Mouse (Mus musculus): ENCODE measurements around the gene Myom1. TPM values are rescaled to one million over a fixed set of nuclear protein-coding genes. Genes with fewer than 3 reads are reported as not detected.

Myom1 gene
- polyA plus RNA-seq, 1 experiment from 2014 or later, result 7.2 TPM

DNA sequence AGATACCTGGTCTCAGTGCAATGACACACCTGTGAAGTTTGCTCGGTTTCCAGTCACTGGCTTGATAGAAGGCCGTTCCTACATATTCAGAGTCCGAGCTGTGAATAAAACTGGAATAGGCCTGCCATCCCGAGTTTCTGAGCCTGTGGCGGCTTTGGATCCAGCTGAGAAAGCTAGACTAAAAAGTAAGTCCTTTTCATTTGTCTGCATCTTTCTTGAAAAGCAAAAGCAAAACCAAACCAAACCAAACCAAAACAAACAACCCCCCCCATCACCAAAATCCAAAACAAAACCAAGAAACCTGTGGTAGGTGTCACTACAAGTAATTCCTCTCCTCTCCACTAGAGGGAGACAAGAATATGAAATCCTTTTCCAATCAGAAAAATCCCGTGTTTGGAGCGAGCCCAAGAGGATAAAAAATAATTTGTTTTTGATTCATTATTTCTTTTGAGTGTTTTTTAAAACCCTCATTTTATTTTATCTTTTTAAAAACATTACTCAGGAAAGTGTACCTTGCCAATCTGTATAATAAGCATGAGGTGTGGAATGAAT is 62.1 kb downstream of the Myom1 start:
- Histone ChIP-seq H3K9me3 (no peaks in the 10 kb centered on the region), H3K4me1 (no peaks in the 10 kb centered on the region), H3K36me3 (no peaks in the 10 kb centered on the region), H3K27me3 (no peaks in the 10 kb centered on the region), H3K4me3 (no peak overlapping the region), H3K9ac (no peak overlapping the region), H3K4me2 (replicated peaks) (no peak overlapping the region), H3K27ac (no peak overlapping the region)
- no peak for ATAC-seq (ENCODE audit: insufficient number of reproducible peaks, insufficient read depth, low FRiP score, low TSS enrichment)
- 66% methylated on average over 7 of the region's 7 CpGs for WGBS

DNA sequence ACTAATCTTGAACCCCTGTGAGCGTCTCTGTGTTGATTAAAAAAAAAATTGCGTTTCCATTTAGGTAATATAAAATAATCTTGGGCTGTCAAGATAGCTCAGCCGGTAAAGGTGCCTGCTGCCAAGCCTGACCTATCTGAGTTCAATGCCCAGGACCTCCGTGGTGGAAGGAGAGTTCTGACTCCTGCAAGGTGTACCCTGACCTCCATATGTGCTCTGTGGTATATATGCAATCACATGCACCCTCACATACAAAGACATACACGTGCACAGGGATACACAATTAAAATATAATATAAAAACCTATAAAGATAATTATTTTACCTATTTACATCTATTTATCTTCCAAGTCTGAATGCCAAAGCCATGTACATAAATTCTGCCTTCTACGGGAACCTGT is 62.7 kb downstream of the Myom1 start:
- no peaks in the 10 kb centered on the region for H3K9me3 ChIP-seq
- H3K9ac ChIP-seq, result no peak overlapping the region
- no peaks in the 10 kb centered on the region for H3K36me3 ChIP-seq
- no peaks in the 10 kb centered on the region for H3K4me1 ChIP-seq
- no peak overlapping the region for H3K27ac ChIP-seq
- no peak overlapping the region for H3K4me3 ChIP-seq
- ATAC-seq (ENCODE audit: insufficient number of reproducible peaks, insufficient read depth, low FRiP score, low TSS enrichment), result no peak
- no peak overlapping the region for H3K4me2 ChIP-seq (replicated peaks)
- WGBS, result 76% methylated on average over 6 of the region's 6 CpGs
- H3K27me3 ChIP-seq, result no peaks in the 10 kb centered on the region

DNA sequence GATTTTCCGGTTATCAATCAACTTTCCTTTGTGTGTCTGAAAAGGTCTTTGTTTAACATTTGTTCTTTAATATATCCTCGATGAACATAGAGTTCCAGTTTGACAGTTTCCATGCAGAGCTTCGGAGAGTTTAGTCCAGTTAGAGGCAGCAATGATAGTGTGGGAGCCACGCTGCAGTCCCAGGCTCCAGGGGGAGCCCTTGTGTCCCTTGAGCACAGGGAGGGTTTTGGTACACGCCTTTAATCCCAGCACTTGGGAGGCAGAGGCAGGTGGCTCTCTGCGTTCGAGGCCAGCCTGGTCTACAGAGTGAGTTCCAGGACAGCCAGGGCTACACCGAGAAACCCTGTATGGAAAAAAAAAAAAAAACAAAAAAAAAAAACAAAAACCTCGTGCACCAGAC is 66.7 kb downstream of the Myom1 start:
- Histone ChIP-seq H3K27ac (no peak overlapping the region), H3K9me3 (no peaks in the 10 kb centered on the region), H3K4me1 (no peaks in the 10 kb centered on the region), H3K9ac (no peak overlapping the region), H3K36me3 (no peaks in the 10 kb centered on the region), H3K4me2 (replicated peaks) (no peak overlapping the region), H3K4me3 (no peak overlapping the region), H3K27me3 (no peaks in the 10 kb centered on the region)
- ATAC-seq (ENCODE audit: insufficient number of reproducible peaks, insufficient read depth, low FRiP score, low TSS enrichment), result no peak
- 80% methylated on average over 9 of the region's 9 CpGs for WGBS

DNA sequence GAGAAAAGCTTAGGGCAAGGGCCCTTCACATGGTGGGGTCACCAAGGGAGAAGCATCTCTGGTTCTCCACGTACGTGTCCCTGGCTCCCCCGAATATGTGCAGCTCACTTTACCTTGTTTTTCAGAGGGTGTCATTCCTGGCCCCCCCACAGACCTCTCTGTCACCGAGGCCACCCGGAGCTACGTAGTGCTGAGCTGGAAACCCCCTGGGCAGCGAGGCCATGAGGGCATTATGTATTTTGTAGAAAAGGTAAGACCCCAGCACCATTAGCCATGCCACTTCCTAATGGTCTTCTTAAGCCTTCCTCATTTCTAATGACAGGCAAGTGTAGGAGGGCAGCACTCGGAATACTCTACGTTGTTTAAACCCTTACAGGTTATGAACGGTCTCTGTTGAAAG is 69.5 kb downstream of the Myom1 start:
- Histone ChIP-seq H3K9ac (no peak overlapping the region), H3K9me3 (no peaks in the 10 kb centered on the region), H3K4me2 (replicated peaks) (no peak overlapping the region), H3K36me3 (no peaks in the 10 kb centered on the region), H3K4me1 (no peaks in the 10 kb centered on the region), H3K27me3 (no peaks in the 10 kb centered on the region), H3K4me3 (no peak overlapping the region), H3K27ac (no peak overlapping the region)
- no peak for ATAC-seq (ENCODE audit: insufficient number of reproducible peaks, insufficient read depth, low FRiP score, low TSS enrichment)
- 91% methylated on average over 10 of the region's 10 CpGs for whole genome bisulfite sequencing

- Histone ChIP-seq H3K27ac (no peak overlapping the region), H3K9ac (no peak overlapping the region), H3K36me3 (no peaks in the 10 kb centered on the region), H3K9me3 (no peaks in the 10 kb centered on the region), H3K4me2 (replicated peaks) (no peak overlapping the region), H3K4me3 (no peak overlapping the region), H3K4me1 (no peaks in the 10 kb centered on the region), H3K27me3 (no peaks in the 10 kb centered on the region)
- no peak for ATAC-seq (ENCODE audit: insufficient number of reproducible peaks, insufficient read depth, low FRiP score, low TSS enrichment)
- 48% methylated on average over 4 of the region's 4 CpGs for WGBS
These were observed 72.0 kb downstream of the Myom1 start for GRCm38 (mm10) chr17:71074386-71074785.

DNA sequence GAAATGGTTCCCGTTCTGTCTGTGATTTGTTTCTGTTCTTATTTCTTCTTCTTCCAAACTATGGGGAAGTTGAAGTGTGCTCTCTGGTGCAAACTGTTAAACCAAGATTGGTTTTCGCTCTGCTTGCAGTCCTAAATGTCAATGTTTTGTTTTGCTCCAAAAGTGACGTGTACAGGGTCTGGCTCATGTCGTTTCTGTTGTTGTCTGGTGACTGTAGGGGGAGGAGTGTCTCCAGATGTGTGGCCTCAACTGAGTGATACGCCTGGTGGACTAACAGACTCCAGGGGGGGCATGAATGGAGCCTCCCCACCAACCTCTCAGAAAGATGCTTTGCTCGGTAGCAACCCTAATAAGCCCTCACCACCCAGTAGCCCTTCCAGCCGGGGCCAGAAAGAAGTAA is 79.6 kb downstream of the Myom1 start:
- WGBS, result 58% methylated on average over 7 of the region's 7 CpGs
- no peaks in the 10 kb centered on the region for H3K27me3 ChIP-seq
- H3K36me3 ChIP-seq, result no peaks in the 10 kb centered on the region
- no peak overlapping the region for H3K4me3 ChIP-seq
- no peak overlapping the region for H3K9ac ChIP-seq
- no peak overlapping the region for H3K4me2 ChIP-seq (replicated peaks)
- ATAC-seq (ENCODE audit: insufficient number of reproducible peaks, insufficient read depth, low FRiP score, low TSS enrichment), result no peak
- no peak overlapping the region for H3K27ac ChIP-seq
- H3K9me3 ChIP-seq, result no peaks in the 10 kb centered on the region
- H3K4me1 ChIP-seq, result no peaks in the 10 kb centered on the region

GRCm38 (mm10) chr17:71086969-71087368 is 84.5 kb downstream of the Myom1 start:
- Histone ChIP-seq H3K27me3 (no peaks in the 10 kb centered on the region), H3K9me3 (no peaks in the 10 kb centered on the region), H3K4me1 (no peaks in the 10 kb centered on the region), H3K9ac (no peak overlapping the region), H3K36me3 (no peaks in the 10 kb centered on the region), H3K4me3 (no peak overlapping the region), H3K4me2 (replicated peaks) (no peak overlapping the region), H3K27ac (no peak overlapping the region)
- 87% methylated on average over 4 of the region's 4 CpGs for WGBS
- no peak for ATAC-seq (ENCODE audit: insufficient number of reproducible peaks, insufficient read depth, low FRiP score, low TSS enrichment)

DNA sequence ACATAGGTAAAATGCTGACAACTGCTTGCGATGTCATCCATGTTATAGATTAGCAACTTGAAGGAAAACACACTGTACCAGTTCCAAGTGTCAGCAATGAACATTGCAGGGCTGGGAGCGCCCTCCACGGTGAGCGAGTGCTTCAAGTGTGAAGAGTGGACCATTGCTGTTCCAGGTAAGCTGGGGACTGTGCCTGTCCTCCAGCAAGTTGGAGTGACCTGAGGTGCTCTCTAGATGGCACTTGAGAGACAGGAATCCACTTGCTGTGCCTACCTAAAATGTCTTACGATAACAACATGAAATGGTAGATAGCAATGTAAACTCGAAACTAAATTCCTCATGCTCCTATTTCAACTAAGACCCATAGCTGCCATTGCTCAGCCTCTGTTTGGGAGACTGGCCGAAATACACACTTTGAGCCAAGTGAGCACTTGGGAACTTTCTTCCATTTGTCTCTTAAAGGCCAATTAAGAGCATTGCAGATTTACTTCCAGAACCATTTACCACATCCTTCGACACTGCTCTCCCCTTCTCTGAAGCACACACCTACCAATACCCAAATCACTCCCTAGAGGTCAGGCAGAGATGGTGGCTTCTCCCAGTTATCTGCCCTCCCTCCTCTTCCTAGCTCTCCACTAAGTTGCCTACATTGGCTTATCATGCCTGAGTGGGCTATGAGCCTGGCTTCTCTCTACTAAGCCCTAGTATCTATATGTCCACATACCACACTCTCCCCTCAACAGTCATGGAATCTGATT is 85.1 kb downstream of the Myom1 start:
- H3K4me1 ChIP-seq, result no peaks in the 10 kb centered on the region
- WGBS, result 82% methylated on average over 8 of the region's 8 CpGs

DNA sequence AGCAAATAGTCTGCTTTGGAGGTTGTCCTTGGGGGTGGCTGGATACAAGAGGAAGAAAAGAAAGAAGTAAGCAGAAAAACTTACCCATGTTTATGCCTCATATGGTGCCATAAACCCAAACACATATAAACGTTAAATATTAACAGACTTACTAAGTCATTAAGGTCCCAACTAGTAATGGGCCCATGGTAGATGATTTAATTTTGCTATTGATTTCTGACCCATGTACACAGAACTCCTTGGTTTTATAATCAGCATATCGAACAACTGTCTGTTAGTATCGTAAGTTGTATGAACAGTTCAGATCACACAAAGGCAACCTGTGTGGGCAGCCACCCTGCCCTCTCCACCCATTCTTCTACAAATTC is 85.7 kb downstream of the Myom1 start:
- H3K4me2 ChIP-seq (replicated peaks), result no peak overlapping the region
- no peak overlapping the region for H3K4me3 ChIP-seq
- H3K27me3 ChIP-seq, result no peaks in the 10 kb centered on the region
- H3K9me3 ChIP-seq, result no peaks in the 10 kb centered on the region
- no peaks in the 10 kb centered on the region for H3K36me3 ChIP-seq
- H3K9ac ChIP-seq, result no peak overlapping the region
- H3K27ac ChIP-seq, result no peak overlapping the region
- 86% methylated on average over 3 of the region's 3 CpGs for WGBS
- ATAC-seq (ENCODE audit: insufficient number of reproducible peaks, insufficient read depth, low FRiP score, low TSS enrichment), result no peak
- no peaks in the 10 kb centered on the region for H3K4me1 ChIP-seq

More for the DNA sequence above, 85.1 kb downstream of the Myom1 start:
- no peak overlapping the region for H3K27ac ChIP-seq
- H3K9me3 ChIP-seq, result no peaks in the 10 kb centered on the region
- H3K4me2 ChIP-seq (replicated peaks), result no peak overlapping the region
- H3K4me3 ChIP-seq, result no peak overlapping the region
- no peak for ATAC-seq (ENCODE audit: insufficient number of reproducible peaks, insufficient read depth, low FRiP score, low TSS enrichment)
- no peaks in the 10 kb centered on the region for H3K27me3 ChIP-seq
- H3K9ac ChIP-seq, result no peak overlapping the region
- no peaks in the 10 kb centered on the region for H3K36me3 ChIP-seq

DNA sequence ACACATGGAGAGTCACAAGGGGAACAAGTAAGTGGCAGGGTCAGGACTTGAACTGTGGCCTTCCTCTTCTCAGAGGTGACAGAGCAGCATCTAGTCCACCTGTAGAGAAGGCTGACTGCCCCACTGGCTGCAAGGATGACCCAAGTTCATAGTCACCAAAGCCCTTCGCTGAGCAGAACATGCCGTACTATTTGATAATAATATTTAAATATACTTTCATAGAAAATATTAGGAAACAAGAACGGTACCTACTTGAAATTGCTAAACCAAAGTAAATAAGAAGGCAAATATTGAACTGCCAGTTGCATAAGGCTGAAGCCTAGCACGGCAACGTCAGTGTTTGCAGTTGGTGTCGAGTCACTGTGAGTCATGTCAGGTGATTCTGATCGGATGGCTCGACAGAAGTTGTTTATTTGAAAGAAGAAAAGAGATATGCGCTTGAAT is 86.6 kb downstream of the Myom1 start:
- Histone ChIP-seq H3K4me2 (replicated peaks) (no peak overlapping the region), H3K9me3 (no peaks in the 10 kb centered on the region), H3K27ac (no peak overlapping the region), H3K27me3 (no peaks in the 10 kb centered on the region), H3K4me3 (no peak overlapping the region), H3K4me1 (peaks cover 5% of the 10 kb centered on the region; the same call in 1 of the 2 replicates), H3K9ac (no peak overlapping the region), H3K36me3 (no peaks in the 10 kb centered on the region)
- WGBS, result 82% methylated on average over 9 of the region's 9 CpGs
- no peak for ATAC-seq (ENCODE audit: insufficient number of reproducible peaks, insufficient read depth, low FRiP score, low TSS enrichment)

GRCm38 (mm10) chr17:71089781-71090480 is 87.5 kb downstream of the Myom1 start:
- peaks cover 5% of the 10 kb centered on the region; the same call in 1 of the 2 replicates for H3K4me1 ChIP-seq
- WGBS, result 73% methylated on average over 11 of the region's 11 CpGs
- ATAC-seq (ENCODE audit: insufficient number of reproducible peaks, insufficient read depth, low FRiP score, low TSS enrichment), result no peak

GRCm38 (mm10) chr17:71091024-71091423 is 88.6 kb downstream of the Myom1 start:
- no peak for ATAC-seq (ENCODE audit: insufficient number of reproducible peaks, insufficient read depth, low FRiP score, low TSS enrichment)

More at GRCm38 (mm10) chr17:71089781-71090480, 87.5 kb downstream of the Myom1 start:
- H3K9ac ChIP-seq, result no peak overlapping the region
- no peaks in the 10 kb centered on the region for H3K9me3 ChIP-seq
- H3K4me3 ChIP-seq, result no peak overlapping the region
- no peaks in the 10 kb centered on the region for H3K27me3 ChIP-seq
- H3K36me3 ChIP-seq, result no peaks in the 10 kb centered on the region
- no peak overlapping the region for H3K4me2 ChIP-seq (replicated peaks)
- no peak overlapping the region for H3K27ac ChIP-seq

More at GRCm38 (mm10) chr17:71091024-71091423, 88.6 kb downstream of the Myom1 start:
- Histone ChIP-seq H3K36me3 (no peaks in the 10 kb centered on the region), H3K4me3 (no peak overlapping the region), H3K4me1 (peaks cover 5% of the 10 kb centered on the region; the same call in 1 of the 2 replicates), H3K9me3 (no peaks in the 10 kb centered on the region), H3K27me3 (no peaks in the 10 kb centered on the region), H3K4me2 (replicated peaks) (no peak overlapping the region), H3K9ac (no peak overlapping the region), H3K27ac (no peak overlapping the region)
- WGBS, result 67% methylated on average over 4 of the region's 4 CpGs
